Mouse (Mus musculus) cerebellum, adult 2 months (tissue): ENCODE measurements around the gene Trmt61a.

Experiments
- CTCF ChIP-seq: fragments of 200-500 bp; IDR thresholded peaks from 2 replicates; pipeline ENCODE4 v1.5.1; 2011; ENCODE audit warnings: low read depth, mild to moderate bottlenecking, control low read depth, low read length, moderate library complexity, borderline replicate concordance; ENCODE audit not compliant: insufficient read depth
- POLR2A ChIP-seq: fragments of 200-500 bp; IDR thresholded peaks from 2 replicates; pipeline ENCODE4 v1.6.1; 2011; ENCODE audit warnings: low read length, control low read depth, borderline replicate concordance; ENCODE audit not compliant: insufficient read depth

- no peak for TF ChIP-seq CTCF
- peak; percentile 99 for TF ChIP-seq POLR2A
Observed at GRCm38 (mm10) chr12:111672176-111672575, 5.7 kb upstream of the Trmt61a start, which contains the start of gene Ckb.
